Mouse (Mus musculus): ENCODE measurements around the gene Gm28048.

Gene Gm28048

GRCm38 (mm10) chr11:22989786-22990185 is 7.9 kb upstream of the Gm28048 start:
- DNase-seq (ENCODE audit: low read depth): no peak

- peak; percentile 87 for DNase-seq (ENCODE audit: low read depth)
Observed at GRCm38 (mm10) chr11:22987357-22987756, 5.5 kb upstream of the Gm28048 start.

- no peak for DNase-seq (ENCODE audit: low read depth)
Observed at GRCm38 (mm10) chr11:22985510-22985909, 3.6 kb upstream of the Gm28048 start.

- no peak for DNase-seq (ENCODE audit: low read depth)
Observed at GRCm38 (mm10) chr11:22982846-22983245, 956 bp upstream of the Gm28048 start.

- no peak for DNase-seq (ENCODE audit: low read depth)
Observed at GRCm38 (mm10) chr11:22981543-22981950, 343 bp downstream of the Gm28048 start.

GRCm38 (mm10) chr11:22981041-22981440 is 849 bp downstream of the Gm28048 start:
- DNase-seq (ENCODE audit: low read depth): no peak

- DNase-seq (ENCODE audit: low read depth): no peak
Observed at GRCm38 (mm10) chr11:22979221-22979620, 2.7 kb downstream of the Gm28048 start.

GRCm38 (mm10) chr11:22978711-22979110 is 3.2 kb downstream of the Gm28048 start:
- DNase-seq (ENCODE audit: low read depth): no peak

GRCm38 (mm10) chr11:22978215-22978614 is 3.7 kb downstream of the Gm28048 start:
- no peak for DNase-seq (ENCODE audit: low read depth)

- DNase-seq (ENCODE audit: low read depth): peak; percentile 32
Observed at GRCm38 (mm10) chr11:22973599-22973998, 8.3 kb downstream of the Gm28048 start.

GRCm38 (mm10) chr11:22972746-22973526 is 9.0 kb downstream of the Gm28048 start:
- DNase-seq (ENCODE audit: low read depth): peak; percentile 91

GRCm38 (mm10) chr11:22971835-22972709 is 9.8 kb downstream of the Gm28048 start, which contains the start of gene Zrsr1:
Zrsr1 (plus strand) TSS chr11:22972005.
- peak; percentile 87 for DNase-seq (ENCODE audit: low read depth)

- DNase-seq (ENCODE audit: low read depth): no peak
Observed at GRCm38 (mm10) chr11:22970546-22970945, 11.3 kb downstream of the Gm28048 start.

GRCm38 (mm10) chr11:22969486-22969885 is 12.4 kb downstream of the Gm28048 start:
- DNase-seq (ENCODE audit: low read depth): peak; percentile 77

- peak; percentile 49 for DNase-seq (ENCODE audit: low read depth)
Observed at GRCm38 (mm10) chr11:22965503-22965902, 16.4 kb downstream of the Gm28048 start.

GRCm38 (mm10) chr11:22964401-22964800 is 17.5 kb downstream of the Gm28048 start:
- no peak for DNase-seq (ENCODE audit: low read depth)

- DNase-seq (ENCODE audit: low read depth): no peak
Observed at GRCm38 (mm10) chr11:22962101-22962500, 19.8 kb downstream of the Gm28048 start.

- peak; percentile 49 for DNase-seq (ENCODE audit: low read depth)
Observed at GRCm38 (mm10) chr11:22957791-22958374, 24.0 kb downstream of the Gm28048 start.

GRCm38 (mm10) chr11:22956830-22957229 is 25.1 kb downstream of the Gm28048 start:
- DNase-seq (ENCODE audit: low read depth): peak; percentile 51

- DNase-seq (ENCODE audit: low read depth): no peak
Observed at GRCm38 (mm10) chr11:22956346-22956745, 25.5 kb downstream of the Gm28048 start.

GRCm38 (mm10) chr11:22952668-22953067 is 29.2 kb downstream of the Gm28048 start:
- no peak for DNase-seq (ENCODE audit: low read depth)

- no peak for DNase-seq (ENCODE audit: low read depth)
Observed at GRCm38 (mm10) chr11:22950131-22950530, 31.8 kb downstream of the Gm28048 start.
